Mouse (Mus musculus): ENCODE data around the gene Mlf1. TPM values are rescaled to one million over a fixed set of nuclear protein-coding genes. Genes with fewer than 3 reads are reported as not detected.

Mlf1 gene
- 0.32 TPM for polyA plus RNA-seq (2017; shearing (Covaris generic))

GRCm38 (mm10) chr3:67373872-67374271, at the start of gene Mlf1:
Mlf1 (plus strand) TSS chr3:67374097.

GRCm38 (mm10) chr3:67375063-67375462, 1.2 kb downstream of the Mlf1 start, which contains the start of gene Gm17402:
Gm17402 (minus strand) TSS chr3:67375163.

GRCm38 (mm10) chr3:67429999-67430380, 56.1 kb downstream of the Mlf1 start, which contains the start of gene Gfm1:
Gfm1 (plus strand) TSS chr3:67430096.

Other genes starting within 250 kb of the Mlf1 start
- gene Gm17402, start 1.1 kb downstream of the Mlf1 start, polyA plus RNA-seq (2017; shearing (Covaris generic)), result not detected
- gene Gfm1, start 56.0 kb downstream of the Mlf1 start, polyA plus RNA-seq (2017; shearing (Covaris generic)), result 45.4 TPM
- gene Lxn, start 89.8 kb downstream of the Mlf1 start, polyA plus RNA-seq (2017; shearing (Covaris generic)), result 43.7 TPM
- gene Rarres1, start 141.4 kb downstream of the Mlf1 start, polyA plus RNA-seq (2017; shearing (Covaris generic)), result not detected
- 66.1 TPM for gene Mfsd1, start 208.6 kb downstream of the Mlf1 start, polyA plus RNA-seq (2017; shearing (Covaris generic))